Mouse (Mus musculus) neural tube, embryonic 12.5 days (tissue): ENCODE measurements around the gene Ncor2. TPM values are rescaled to one million over a fixed set of nuclear protein-coding genes. Genes with fewer than 3 reads are reported as not detected.

Source experiments
- ATAC-seq: fragments of 200-750 bp; cut with Nextera tagmentation; 2 replicates; pipeline ENCODE4 v1.8.0; 2017; ENCODE audit warnings: low read depth, mild to moderate bottlenecking, moderate TSS enrichment, moderate library complexity; ENCODE audit not compliant: low FRiP score
- H3K27ac ChIP-seq: fragments of 300-500 bp; sonication (generic); 2 replicates; pipeline ENCODE4 v1.5.1; 2016
- H3K27me3 ChIP-seq: fragments of 300-500 bp; sonication (generic); replicated peaks from 2 replicates; pipeline ENCODE4 v1.6.1; 2016; ENCODE audit warnings: mild to moderate bottlenecking
- H3K36me3 ChIP-seq: fragments of 300-500 bp; sonication (generic); 2 replicates; pipeline ENCODE4 v1.6.1; 2016; ENCODE audit warnings: mild to moderate bottlenecking
- H3K4me1 ChIP-seq: fragments of 300-500 bp; sonication (generic); 2 replicates; pipeline ENCODE4 v1.6.1; 2016
- H3K4me2 ChIP-seq: fragments of 300-500 bp; sonication (generic); replicated peaks from 2 replicates; pipeline ENCODE4 v1.6.1; 2016; ENCODE audit warnings: mild to moderate bottlenecking
- H3K4me3 ChIP-seq: fragments of 300-500 bp; sonication (generic); 2 replicates; pipeline ENCODE4 v1.5.1; 2016
- H3K9ac ChIP-seq: fragments of 300-500 bp; sonication (generic); 2 replicates; pipeline ENCODE4 v1.6.1; 2016; ENCODE audit warnings: mild to moderate bottlenecking
- H3K9me3 ChIP-seq: fragments of 300-500 bp; sonication (generic); 2 replicates; pipeline ENCODE4 v1.6.1; 2016; ENCODE audit warnings: mild to moderate bottlenecking
- WGBS: fragments of 180-500 bp; shearing (Covaris S2); methylation state at CpG from one replicate; pipeline ENCODE4 v1.1.7; 2016; 5-methylcytosine and 5-hydroxymethylcytosine counted together
- polyA plus RNA-seq: library from polyadenylated mRNA; unstranded; fragments of >200 nt; fragmentation: Nextera tagmentation; extraction: Ambion mirVana; gene quantifications from 2 replicates; pipeline ENCODE4 v1.2.1, GENCODE M21; 2016

Ncor2 gene
- polyA plus RNA-seq, 1 experiment from 2014 or later, result 36.9 TPM

DNA sequence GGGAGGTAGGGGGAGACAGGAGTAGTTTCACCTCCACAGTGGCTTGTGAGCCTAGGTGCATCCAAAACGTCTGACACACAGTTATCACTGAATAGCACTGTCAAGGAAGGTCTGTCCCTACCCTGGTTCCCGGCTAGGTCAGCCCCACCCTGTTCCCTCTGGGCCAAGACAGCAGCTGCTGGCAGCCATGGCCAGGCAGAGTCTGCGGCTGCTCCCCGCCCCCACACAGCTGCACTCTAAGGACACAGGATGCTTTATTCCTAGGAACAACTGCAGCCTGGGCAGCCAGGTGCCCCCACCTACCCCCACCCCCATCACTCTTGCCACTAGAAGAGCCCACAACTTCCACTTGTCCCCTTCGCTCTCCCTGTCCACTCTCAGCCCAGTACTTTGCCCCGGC is 67.9 kb downstream of the Ncor2 start:
- peak; percentile 78 for ATAC-seq
- H3K27me3 ChIP-seq, result no peaks in the 10 kb centered on the region
- no peak overlapping the region for H3K9ac ChIP-seq
- peak overlapping the region; percentile 69 for H3K27ac ChIP-seq
- WGBS, result 37% methylated on average over 6 of the region's 6 CpGs
- no peaks in the 10 kb centered on the region for H3K9me3 ChIP-seq
- H3K4me1 ChIP-seq, result peaks cover 46% of the 10 kb centered on the region
- H3K4me3 ChIP-seq, result no peak overlapping the region
- peaks cover 54% of the 10 kb centered on the region for H3K36me3 ChIP-seq
- H3K4me2 ChIP-seq, result peak overlapping the region; percentile 25

DNA sequence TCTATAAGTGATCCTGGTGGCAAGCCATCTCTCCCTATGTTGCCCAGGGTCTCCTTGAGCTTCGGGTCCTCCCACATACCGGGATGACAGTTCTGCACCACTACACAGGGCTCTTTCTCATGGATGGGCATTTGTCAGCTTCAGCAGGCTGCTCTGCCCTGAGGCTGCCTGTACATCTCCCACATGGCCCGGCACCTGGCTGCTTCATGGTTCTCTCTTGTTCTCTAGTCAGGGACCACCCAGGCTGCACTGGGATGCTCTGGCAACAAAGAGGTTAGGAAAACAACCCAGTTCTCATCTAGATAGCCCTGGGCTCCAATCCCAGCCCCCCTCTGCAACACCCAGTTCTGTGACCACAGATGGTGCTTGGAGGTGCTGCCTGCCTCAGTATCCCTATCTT is 68.3 kb downstream of the Ncor2 start:
- Histone ChIP-seq H3K27ac (peak overlapping the region; percentile 69; the same call in 1 of the 2 replicates), H3K4me3 (no peak overlapping the region), H3K4me2 (peak overlapping the region; percentile 25), H3K9ac (no peak overlapping the region), H3K27me3 (no peaks in the 10 kb centered on the region), H3K36me3 (peaks cover 54% of the 10 kb centered on the region), H3K9me3 (no peaks in the 10 kb centered on the region), H3K4me1 (peaks cover 46% of the 10 kb centered on the region)
- WGBS, result 35% methylated on average over 3 of the region's 3 CpGs
- ATAC-seq, result peak; percentile 81

DNA sequence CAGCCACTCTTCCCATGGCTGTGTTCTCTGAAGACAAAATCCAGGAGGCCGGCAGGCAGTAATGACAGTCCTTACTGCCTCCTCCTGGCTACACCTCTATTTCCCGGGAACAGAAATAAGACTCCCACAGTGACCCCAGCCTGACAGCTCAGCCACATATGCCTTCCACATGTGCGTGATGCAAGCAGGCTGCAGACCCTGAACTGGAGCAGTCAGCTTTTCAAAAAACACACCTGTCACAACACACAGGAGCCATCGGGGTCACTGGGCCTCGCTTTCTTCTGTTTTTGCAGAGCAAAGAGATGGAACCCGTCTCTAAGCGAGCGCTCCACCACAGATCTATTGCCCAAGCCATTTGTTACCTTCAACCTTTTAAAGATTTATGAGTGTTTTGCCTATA is 68.8 kb downstream of the Ncor2 start:
- no peak for ATAC-seq
- peak overlapping the region; percentile 69; the same call in 1 of the 2 replicates for H3K27ac ChIP-seq
- 69% methylated on average over 8 of the region's 8 CpGs for WGBS
- no peak overlapping the region for H3K4me2 ChIP-seq
- H3K4me1 ChIP-seq, result peaks cover 46% of the 10 kb centered on the region
- no peak overlapping the region for H3K4me3 ChIP-seq
- no peak overlapping the region for H3K9ac ChIP-seq
- H3K27me3 ChIP-seq, result no peaks in the 10 kb centered on the region
- H3K9me3 ChIP-seq, result no peaks in the 10 kb centered on the region
- peaks cover 54% of the 10 kb centered on the region for H3K36me3 ChIP-seq

DNA sequence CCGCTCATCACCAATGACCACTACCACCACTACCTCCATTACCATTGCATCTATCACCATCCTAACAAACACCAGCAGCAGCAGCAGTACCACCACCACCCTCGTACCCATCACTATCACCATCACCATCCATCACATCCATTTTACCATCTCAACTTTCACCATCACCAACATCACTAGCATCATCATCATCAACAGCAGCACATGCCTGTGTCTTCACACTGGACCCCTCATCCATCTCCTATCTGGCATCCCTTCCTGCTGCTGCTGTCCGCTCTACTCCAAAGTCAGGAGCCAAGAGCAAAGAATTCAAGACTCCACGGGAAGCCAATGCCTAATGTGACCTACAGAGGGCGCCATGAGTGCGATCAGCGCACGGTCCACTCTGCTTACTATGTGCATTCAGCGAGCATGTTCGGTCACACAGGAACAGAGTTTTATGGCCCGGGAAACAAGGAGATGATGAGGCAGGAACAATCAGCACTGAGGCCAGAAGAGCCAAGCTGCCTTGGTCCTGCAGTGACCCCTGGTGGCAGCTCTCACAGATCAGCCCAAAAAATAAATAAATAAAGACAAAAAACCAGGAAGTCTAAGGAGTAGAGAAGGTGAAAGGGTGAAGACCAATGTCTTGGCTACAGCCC is 71.9 kb downstream of the Ncor2 start:
- Histone ChIP-seq H3K4me1 (peaks cover 59% of the 10 kb centered on the region), H3K9me3 (no peaks in the 10 kb centered on the region), H3K4me3 (no peak overlapping the region), H3K4me2 (no peak overlapping the region), H3K27ac (no peak overlapping the region), H3K27me3 (no peaks in the 10 kb centered on the region), H3K36me3 (peaks cover 60% of the 10 kb centered on the region), H3K9ac (no peak overlapping the region)
- WGBS, result 54% methylated on average over 11 of the region's 11 CpGs
- no peak for ATAC-seq

DNA sequence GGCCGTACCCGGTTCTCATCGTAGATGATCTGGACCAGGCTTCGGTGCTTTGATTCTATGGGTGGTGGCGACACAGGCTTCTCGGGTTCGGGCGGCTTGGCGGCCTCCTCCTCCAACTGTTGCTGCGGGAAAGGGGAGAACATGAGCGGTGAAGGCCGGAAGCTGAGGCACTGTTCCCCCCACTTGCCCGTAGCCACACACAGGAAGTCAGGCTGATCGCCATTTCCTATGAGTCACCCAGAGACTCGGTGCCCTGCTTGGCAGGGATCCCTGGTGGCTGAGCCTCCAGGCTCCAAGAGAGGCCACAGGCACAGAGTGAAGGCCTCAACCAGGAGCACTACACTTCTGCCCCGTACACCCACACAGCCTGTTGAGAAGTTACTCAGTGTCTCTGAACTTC is 72.8 kb downstream of the Ncor2 start:
- Histone ChIP-seq H3K4me3 (no peak overlapping the region), H3K9ac (no peak overlapping the region), H3K4me2 (no peak overlapping the region), H3K27me3 (no peaks in the 10 kb centered on the region), H3K9me3 (no peaks in the 10 kb centered on the region), H3K4me1 (peaks cover 53% of the 10 kb centered on the region), H3K36me3 (peaks cover 69% of the 10 kb centered on the region), H3K27ac (no peak overlapping the region)
- 91% methylated on average over 16 of the region's 16 CpGs for WGBS
- no peak for ATAC-seq

DNA sequence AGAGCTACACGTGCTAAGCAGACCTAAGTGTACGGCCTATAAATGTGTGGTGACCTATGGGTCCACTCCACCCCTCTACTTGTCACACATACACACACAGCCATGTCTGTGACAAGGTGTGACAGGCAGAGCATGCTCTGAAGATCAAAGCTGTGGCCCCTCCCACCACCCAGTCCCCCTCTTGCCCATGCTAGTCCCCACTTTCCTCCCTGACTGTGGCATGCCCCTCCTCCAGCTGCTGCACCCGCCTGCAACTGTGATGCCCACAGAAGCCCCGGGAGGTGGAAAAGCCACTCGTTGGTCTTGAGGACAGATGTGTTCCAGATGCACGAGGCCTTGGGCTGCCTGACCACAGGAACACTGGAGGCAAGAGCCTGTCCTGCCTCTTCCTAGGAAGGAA is 74.2 kb downstream of the Ncor2 start:
- Histone ChIP-seq H3K4me1 (peaks cover 39% of the 10 kb centered on the region), H3K4me3 (no peak overlapping the region), H3K9me3 (no peaks in the 10 kb centered on the region), H3K27me3 (no peaks in the 10 kb centered on the region), H3K4me2 (no peak overlapping the region), H3K36me3 (peaks cover 73% of the 10 kb centered on the region), H3K27ac (no peak overlapping the region), H3K9ac (no peak overlapping the region)
- no peak for ATAC-seq
- 78% methylated on average over 6 of the region's 6 CpGs for WGBS

DNA sequence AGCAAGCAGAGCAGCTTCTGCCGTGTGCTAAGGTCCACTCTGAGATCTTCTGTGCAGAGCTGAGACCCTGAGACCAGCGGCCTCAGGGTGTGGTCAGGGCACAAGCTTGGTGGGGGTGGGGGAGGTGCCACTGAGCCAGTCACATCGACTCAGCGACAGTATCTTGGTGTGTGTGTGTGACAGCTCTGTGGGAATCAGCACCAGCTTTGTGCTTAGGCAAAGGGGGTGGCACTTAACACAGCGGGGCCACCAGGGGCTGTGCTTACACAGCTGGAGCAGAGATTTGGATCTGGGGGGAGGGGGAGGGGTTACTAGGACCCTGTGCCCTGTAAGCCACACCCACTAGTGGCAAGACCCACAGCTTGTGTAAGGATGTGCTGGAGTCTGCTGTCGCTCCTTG is 75.6 kb downstream of the Ncor2 start:
- Histone ChIP-seq H3K36me3 (peaks cover 69% of the 10 kb centered on the region), H3K4me2 (peak overlapping the region; percentile 24), H3K4me1 (peaks cover 34% of the 10 kb centered on the region), H3K4me3 (no peak overlapping the region), H3K9ac (no peak overlapping the region), H3K27me3 (no peaks in the 10 kb centered on the region), H3K27ac (peak overlapping the region; percentile 22; the same call in 1 of the 2 replicates), H3K9me3 (no peaks in the 10 kb centered on the region)
- whole genome bisulfite sequencing, result 27% methylated on average over 6 of the region's 6 CpGs
- ATAC-seq, result peak; percentile 55

DNA sequence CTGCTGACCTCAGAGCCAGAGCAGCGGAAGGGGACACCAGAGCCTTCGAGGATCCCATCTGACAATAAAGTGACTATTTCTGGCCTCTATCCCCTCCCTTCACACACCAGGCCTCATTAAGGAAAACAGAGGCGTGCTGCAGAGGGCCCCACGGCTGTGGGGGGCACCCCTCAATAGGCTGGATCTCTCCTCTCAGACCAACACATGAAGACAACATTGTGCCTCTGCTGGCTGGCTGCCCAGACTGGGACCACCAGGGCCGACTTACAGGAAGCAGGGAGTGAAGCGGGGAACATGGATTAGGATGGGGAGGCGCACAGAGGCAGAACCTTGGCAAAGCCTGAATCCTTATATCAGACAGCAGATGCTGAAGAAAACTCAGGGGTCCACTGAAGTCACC is 76.1 kb downstream of the Ncor2 start:
- Histone ChIP-seq H3K4me2 (peak overlapping the region; percentile 24; the same call in 1 of the 2 replicates), H3K27ac (no peak overlapping the region; the same call in 1 of the 2 replicates), H3K4me3 (no peak overlapping the region), H3K36me3 (peaks cover 69% of the 10 kb centered on the region), H3K9me3 (no peaks in the 10 kb centered on the region), H3K9ac (no peak overlapping the region), H3K27me3 (no peaks in the 10 kb centered on the region), H3K4me1 (peaks cover 34% of the 10 kb centered on the region)
- 43% methylated on average over 7 of the region's 7 CpGs for WGBS
- peak; percentile 83 for ATAC-seq

DNA sequence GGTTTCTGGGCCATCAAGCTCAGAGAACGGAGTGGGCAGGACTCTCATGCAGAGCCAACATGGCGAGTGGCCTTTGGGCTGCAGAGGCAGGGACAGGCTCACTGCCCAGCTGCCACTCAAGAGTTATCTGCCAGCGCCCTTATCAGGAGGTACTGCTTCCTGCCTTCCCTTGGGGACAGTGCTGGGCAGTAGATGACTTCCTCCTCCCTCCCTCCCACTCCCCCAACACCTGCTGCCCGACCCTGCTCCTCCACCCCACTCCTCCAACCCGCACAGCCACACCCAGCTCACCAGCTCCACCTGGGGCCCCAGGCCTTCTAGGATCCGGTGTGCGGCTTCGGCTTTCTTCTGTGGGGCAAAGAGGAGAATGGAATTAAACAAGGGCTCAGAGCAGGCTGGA is 76.7 kb downstream of the Ncor2 start:
- no peak overlapping the region for H3K4me3 ChIP-seq
- peak; percentile 14; the same call in 1 of the 2 replicates for ATAC-seq
- no peak overlapping the region for H3K9ac ChIP-seq
- H3K27ac ChIP-seq, result no peak overlapping the region; the same call in 1 of the 2 replicates
- H3K27me3 ChIP-seq, result no peaks in the 10 kb centered on the region
- H3K36me3 ChIP-seq, result peaks cover 69% of the 10 kb centered on the region
- peaks cover 38% of the 10 kb centered on the region for H3K4me1 ChIP-seq
- H3K9me3 ChIP-seq, result no peaks in the 10 kb centered on the region
- 79% methylated on average over 8 of the region's 8 CpGs for WGBS
- 0 out of 2 replicates have a peak overlapping the region, but pooled peaks have one; percentile 7 for H3K4me2 ChIP-seq

DNA sequence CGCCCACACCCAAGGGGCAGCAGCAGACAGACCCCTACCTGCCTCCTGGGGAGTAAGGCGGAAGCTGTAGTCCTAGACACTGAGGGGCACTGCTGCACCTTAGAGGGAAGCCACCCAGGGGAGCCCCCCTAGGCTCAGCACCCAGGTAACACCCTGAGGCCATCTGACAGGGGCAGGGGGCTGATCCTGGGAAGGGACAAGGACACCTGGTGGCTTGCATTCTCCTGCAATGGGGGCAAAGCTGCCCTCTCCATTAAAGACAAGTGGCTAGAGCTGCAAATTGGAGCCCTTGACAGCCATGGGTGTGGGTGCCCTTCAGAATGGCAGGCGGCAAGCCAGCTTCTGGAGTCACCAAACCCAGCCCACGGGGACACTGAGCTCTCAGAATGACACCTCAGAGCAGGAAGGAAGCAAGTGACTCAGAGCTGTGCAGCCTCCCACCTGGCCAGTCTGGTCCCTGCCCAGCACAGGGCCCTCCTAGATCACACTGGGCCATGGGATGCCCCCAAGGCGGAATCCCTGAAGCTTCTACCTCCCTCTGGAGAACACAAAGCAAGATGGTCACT is 79.2 kb downstream of the Ncor2 start:
- Histone ChIP-seq H3K9me3 (no peaks in the 10 kb centered on the region), H3K27ac (no peak overlapping the region), H3K4me2 (no peak overlapping the region), H3K9ac (no peak overlapping the region), H3K36me3 (peaks cover 69% of the 10 kb centered on the region), H3K4me1 (peaks cover 57% of the 10 kb centered on the region), H3K27me3 (no peaks in the 10 kb centered on the region), H3K4me3 (no peak overlapping the region)
- no peak for ATAC-seq
- 87% methylated on average over 5 of the region's 5 CpGs for WGBS

DNA sequence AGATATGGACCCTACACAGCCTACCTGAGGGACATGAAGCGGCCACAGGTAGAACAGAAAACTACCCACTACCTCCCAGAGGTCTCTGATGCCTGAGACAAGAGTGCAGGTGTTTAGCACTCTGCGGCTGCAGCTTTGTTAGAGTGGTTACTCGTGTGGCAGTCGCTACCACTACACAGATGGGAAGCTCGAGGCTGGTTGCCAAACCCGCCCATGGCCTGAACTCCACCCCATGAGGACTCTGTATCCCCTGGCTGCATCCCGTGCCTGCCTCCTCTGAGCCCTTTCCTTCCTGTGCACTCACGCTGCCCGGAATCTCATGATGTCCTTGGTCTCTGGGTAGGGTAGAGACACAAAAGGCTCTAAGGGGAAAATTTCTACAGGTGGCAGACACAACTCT is 80.3 kb downstream of the Ncor2 start:
- H3K36me3 ChIP-seq, result peaks cover 65% of the 10 kb centered on the region
- no peak for ATAC-seq
- H3K4me1 ChIP-seq, result peaks cover 57% of the 10 kb centered on the region
- no peaks in the 10 kb centered on the region for H3K9me3 ChIP-seq
- no peak overlapping the region for H3K4me3 ChIP-seq
- H3K27ac ChIP-seq, result no peak overlapping the region
- no peaks in the 10 kb centered on the region for H3K27me3 ChIP-seq
- 94% methylated on average over 9 of the region's 9 CpGs for WGBS
- no peak overlapping the region for H3K9ac ChIP-seq
- no peak overlapping the region for H3K4me2 ChIP-seq

DNA sequence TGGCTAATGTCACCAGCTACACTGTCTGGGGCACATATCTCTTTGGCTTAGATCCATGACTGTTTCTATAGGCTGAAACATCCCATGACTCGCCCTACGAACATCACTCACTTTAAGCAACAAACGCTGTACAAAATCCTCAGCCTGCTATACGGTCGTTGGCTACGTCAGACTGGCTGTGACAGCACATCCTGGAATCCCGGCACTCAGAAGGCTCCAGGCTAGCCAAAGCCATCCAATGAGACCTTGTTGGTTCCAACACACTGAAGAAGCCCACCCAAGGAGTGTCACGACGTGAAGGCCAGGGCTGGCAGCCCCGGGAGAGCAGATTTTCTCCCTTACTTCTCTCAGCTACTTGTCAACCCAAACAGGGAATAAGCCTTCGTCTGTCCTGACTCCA is 82.7 kb downstream of the Ncor2 start:
- H3K9me3 ChIP-seq, result no peaks in the 10 kb centered on the region
- peaks cover 65% of the 10 kb centered on the region for H3K36me3 ChIP-seq
- peaks cover 41% of the 10 kb centered on the region for H3K4me1 ChIP-seq
- no peak overlapping the region for H3K9ac ChIP-seq
- no peak overlapping the region for H3K4me3 ChIP-seq
- WGBS, result 88% methylated on average over 11 of the region's 11 CpGs
- no peak overlapping the region for H3K4me2 ChIP-seq
- no peaks in the 10 kb centered on the region for H3K27me3 ChIP-seq
- no peak for ATAC-seq
- H3K27ac ChIP-seq, result no peak overlapping the region
